Mouse (Mus musculus) heart, embryonic 13.5 days (tissue): ENCODE measurements around the gene Zfp950. TPM values are rescaled to one million over a fixed set of nuclear protein-coding genes. Genes with fewer than 3 reads are reported as not detected.

Experiments used
- ATAC-seq: fragments of 200-750 bp; cut with Nextera tagmentation; 2 replicates; pipeline ENCODE4 v1.8.0; 2017; ENCODE audit warnings: moderate TSS enrichment; ENCODE audit not compliant: insufficient number of reproducible peaks, low FRiP score, low TSS enrichment; ENCODE audit errors: extremely low read depth
- H3K27ac ChIP-seq: fragments of 300-500 bp; sonication (generic); replicated peaks from 2 replicates; pipeline ENCODE4 v1.5.1; 2015; ENCODE audit warnings: moderate library complexity, mild to moderate bottlenecking, inconsistent platforms
- H3K27me3 ChIP-seq: fragments of 300-500 bp; sonication (generic); replicated peaks from 2 replicates; pipeline ENCODE4 v1.6.1; 2015; ENCODE audit warnings: mild to moderate bottlenecking, inconsistent platforms
- H3K36me3 ChIP-seq: fragments of 300-500 bp; sonication (generic); 2 replicates; pipeline ENCODE4 v1.6.1; 2015; ENCODE audit warnings: mild to moderate bottlenecking, inconsistent platforms
- H3K4me1 ChIP-seq: fragments of 300-500 bp; sonication (generic); 2 replicates; pipeline ENCODE4 v1.6.1; 2015; ENCODE audit warnings: inconsistent platforms
- H3K4me2 ChIP-seq: fragments of 300-500 bp; sonication (generic); 2 replicates; pipeline ENCODE4 v1.6.1; 2015; ENCODE audit warnings: inconsistent platforms, mild to moderate bottlenecking, moderate library complexity
- H3K4me3 ChIP-seq: fragments of 300-500 bp; sonication (generic); 2 replicates; pipeline ENCODE4 v1.5.1; 2015; ENCODE audit warnings: moderate library complexity, mild to moderate bottlenecking, inconsistent platforms
- H3K9ac ChIP-seq: fragments of 300-500 bp; sonication (generic); 2 replicates; pipeline ENCODE4 v1.6.1; 2015; ENCODE audit warnings: inconsistent platforms, mild to moderate bottlenecking, moderate library complexity
- H3K9me3 ChIP-seq: fragments of 300-500 bp; sonication (generic); 2 replicates; pipeline ENCODE4 v1.6.1; 2016; ENCODE audit warnings: inconsistent platforms
- WGBS: fragments of 180-500 bp; shearing (Covaris S2); methylation state at CpG from one replicate; pipeline ENCODE4 v1.1.7; 2015; ENCODE audit warnings: mixed read lengths; 5-methylcytosine and 5-hydroxymethylcytosine counted together
- polyA plus RNA-seq: library from polyadenylated mRNA; unstranded; fragments of >200 nt; fragmentation: Nextera tagmentation; extraction: Ambion mirVana; gene quantifications from 2 replicates; pipeline ENCODE4 v1.2.1, GENCODE M21; 2015

Gene Zfp950
- polyA plus RNA-seq, 1 experiment from 2014 or later, result 27.7 TPM

GRCm38 (mm10) chr19:61090541-61090940 lies 50.1 kb downstream of the Zfp950 start:
- Histone ChIP-seq H3K9ac (no peak overlapping the region), H3K9me3 (no peaks in the 10 kb centered on the region), H3K27me3 (no peaks in the 10 kb centered on the region), H3K4me3 (no peak overlapping the region), H3K4me1 (no peaks in the 10 kb centered on the region), H3K27ac (no peak overlapping the region), H3K36me3 (peaks cover 86% of the 10 kb centered on the region), H3K4me2 (no peak overlapping the region)
- no peak for ATAC-seq
- WGBS, result 88% methylated on average over 4 of the region's 4 CpGs

- Histone ChIP-seq H3K4me3 (no peak overlapping the region), H3K36me3 (peaks cover 86% of the 10 kb centered on the region)
- WGBS, result 89% methylated on average over 3 of the region's 3 CpGs
Measured at GRCm38 (mm10) chr19:61089001-61089400, 51.6 kb downstream of the Zfp950 start.

GRCm38 (mm10) chr19:61087781-61088180 lies 52.9 kb downstream of the Zfp950 start:
- H3K4me2 ChIP-seq, result no peak overlapping the region
- H3K4me1 ChIP-seq, result no peaks in the 10 kb centered on the region
- ATAC-seq, result no peak
- no peak overlapping the region for H3K4me3 ChIP-seq
- no peaks in the 10 kb centered on the region for H3K27me3 ChIP-seq
- no peak overlapping the region for H3K27ac ChIP-seq
- H3K9me3 ChIP-seq, result no peaks in the 10 kb centered on the region
- peaks cover 85% of the 10 kb centered on the region for H3K36me3 ChIP-seq
- no peak overlapping the region for H3K9ac ChIP-seq
- WGBS, result 91% methylated on average over 1 of the region's 1 CpGs

More at GRCm38 (mm10) chr19:61089001-61089400, 51.6 kb downstream of the Zfp950 start:
- Histone ChIP-seq H3K4me1 (no peaks in the 10 kb centered on the region), H3K4me2 (no peak overlapping the region), H3K9ac (no peak overlapping the region), H3K9me3 (no peaks in the 10 kb centered on the region), H3K27ac (no peak overlapping the region), H3K27me3 (no peaks in the 10 kb centered on the region)
- no peak for ATAC-seq

DNA sequence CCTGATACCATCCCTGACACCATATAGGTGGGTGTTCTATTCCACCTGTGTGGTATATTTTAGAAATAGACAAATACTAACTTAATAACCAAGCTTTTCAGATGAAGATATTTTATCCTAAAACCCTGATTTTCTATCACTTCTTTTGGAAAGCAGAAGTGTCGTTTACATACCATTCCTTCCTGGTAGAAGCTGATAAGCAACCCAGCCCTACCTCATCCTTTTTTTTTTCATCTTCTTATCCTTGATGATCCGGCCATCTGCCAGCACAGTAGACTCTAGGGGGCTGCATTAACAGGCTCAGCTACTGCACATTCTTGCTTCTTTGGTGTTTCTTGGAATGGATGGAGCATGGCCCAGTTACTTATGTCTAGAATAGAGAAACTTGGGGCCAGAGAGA lies 55.4 kb downstream of the Zfp950 start:
- Histone ChIP-seq H3K4me3 (no peak overlapping the region), H3K36me3 (peaks cover 82% of the 10 kb centered on the region), H3K27me3 (no peaks in the 10 kb centered on the region), H3K4me1 (no peaks in the 10 kb centered on the region), H3K27ac (no peak overlapping the region), H3K9me3 (no peaks in the 10 kb centered on the region), H3K4me2 (no peak overlapping the region), H3K9ac (no peak overlapping the region)
- no peak for ATAC-seq
- 65% methylated on average over 2 of the region's 2 CpGs for WGBS

- H3K36me3 ChIP-seq, result peaks cover 76% of the 10 kb centered on the region
- H3K27me3 ChIP-seq, result no peaks in the 10 kb centered on the region
- ATAC-seq, result no peak
- H3K4me3 ChIP-seq, result no peak overlapping the region
- H3K4me1 ChIP-seq, result no peaks in the 10 kb centered on the region
- no peak overlapping the region for H3K9ac ChIP-seq
- no peak overlapping the region for H3K27ac ChIP-seq
- no peak overlapping the region for H3K4me2 ChIP-seq
- H3K9me3 ChIP-seq, result no peaks in the 10 kb centered on the region
- WGBS, result 40% methylated on average over 4 of the region's 4 CpGs
Measured at GRCm38 (mm10) chr19:61084149-61084940, 56.3 kb downstream of the Zfp950 start.

DNA sequence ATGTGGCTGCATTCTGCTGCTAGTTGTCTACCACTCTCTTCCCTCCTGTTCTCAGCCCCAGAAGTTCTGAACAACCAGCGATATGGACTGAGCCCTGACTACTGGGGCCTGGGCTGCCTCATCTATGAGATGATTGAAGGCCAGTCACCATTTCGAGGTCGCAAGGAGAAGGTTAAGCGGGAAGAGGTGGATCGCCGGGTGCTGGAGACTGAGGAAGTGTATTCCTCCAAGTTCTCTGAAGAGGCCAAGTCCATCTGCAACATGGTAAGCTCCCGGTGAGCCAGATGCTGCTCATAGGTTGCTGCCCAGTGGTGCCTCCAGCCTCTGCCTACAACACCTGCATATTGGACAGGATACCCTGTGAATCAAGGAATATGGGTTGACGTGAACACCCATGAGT lies 57.6 kb downstream of the Zfp950 start:
- no peaks in the 10 kb centered on the region for H3K9me3 ChIP-seq
- peaks cover 73% of the 10 kb centered on the region for H3K36me3 ChIP-seq
- no peak for ATAC-seq
- no peak overlapping the region for H3K4me2 ChIP-seq
- H3K4me3 ChIP-seq, result no peak overlapping the region
- H3K9ac ChIP-seq, result no peak overlapping the region
- H3K4me1 ChIP-seq, result no peaks in the 10 kb centered on the region
- WGBS, result 87% methylated on average over 8 of the region's 8 CpGs
- no peaks in the 10 kb centered on the region for H3K27me3 ChIP-seq
- H3K27ac ChIP-seq, result no peak overlapping the region

- no peak overlapping the region for H3K27ac ChIP-seq
- H3K27me3 ChIP-seq, result no peaks in the 10 kb centered on the region
- no peak overlapping the region for H3K4me2 ChIP-seq
- H3K4me1 ChIP-seq, result no peaks in the 10 kb centered on the region
- 85% methylated on average over 5 of the region's 5 CpGs for WGBS
- H3K36me3 ChIP-seq, result peaks cover 69% of the 10 kb centered on the region
- H3K9ac ChIP-seq, result no peak overlapping the region
- no peaks in the 10 kb centered on the region for H3K9me3 ChIP-seq
- no peak for ATAC-seq
- H3K4me3 ChIP-seq, result no peak overlapping the region
Measured at GRCm38 (mm10) chr19:61080251-61080749, 60.3 kb downstream of the Zfp950 start.

GRCm38 (mm10) chr19:61078622-61079021 lies 62.0 kb downstream of the Zfp950 start:
- WGBS, result 55% methylated on average over 3 of the region's 3 CpGs
- ATAC-seq, result no peak
- H3K4me1 ChIP-seq, result no peaks in the 10 kb centered on the region
- H3K27me3 ChIP-seq, result no peaks in the 10 kb centered on the region
- no peak overlapping the region for H3K9ac ChIP-seq
- H3K36me3 ChIP-seq, result peaks cover 69% of the 10 kb centered on the region
- H3K9me3 ChIP-seq, result no peaks in the 10 kb centered on the region
- H3K4me3 ChIP-seq, result no peak overlapping the region
- no peak overlapping the region for H3K27ac ChIP-seq
- H3K4me2 ChIP-seq, result no peak overlapping the region

DNA sequence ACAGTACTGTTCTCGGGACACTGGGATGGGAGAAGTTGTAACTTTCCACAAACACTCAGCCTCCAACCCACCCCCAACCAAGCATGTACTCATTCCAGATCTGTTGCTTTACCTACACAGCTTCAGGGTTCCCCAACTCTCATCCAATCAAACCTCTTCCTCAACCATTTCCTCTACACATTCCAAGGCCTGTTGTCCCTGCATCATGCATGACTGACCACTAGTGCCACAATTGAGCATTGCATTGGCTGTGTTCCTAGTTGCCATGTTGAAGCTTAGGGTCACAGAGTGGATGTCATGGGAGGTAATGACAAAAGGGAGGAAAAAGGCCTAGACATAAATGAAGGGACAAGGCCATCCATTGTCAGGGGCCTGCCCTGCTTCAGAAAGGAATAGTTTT lies 75.6 kb downstream of the Zfp950 start:
- H3K27me3 ChIP-seq, result no peaks in the 10 kb centered on the region
- no peak overlapping the region for H3K9ac ChIP-seq
- 93% methylated on average over 1 of the region's 1 CpGs for WGBS
- no peak for ATAC-seq
- H3K27ac ChIP-seq, result no peak overlapping the region
- H3K4me2 ChIP-seq, result no peak overlapping the region
- no peaks in the 10 kb centered on the region for H3K9me3 ChIP-seq
- peaks cover 7% of the 10 kb centered on the region; the same call in 1 of the 2 replicates for H3K4me1 ChIP-seq
- peaks cover 8% of the 10 kb centered on the region for H3K36me3 ChIP-seq
- H3K4me3 ChIP-seq, result no peak overlapping the region

DNA sequence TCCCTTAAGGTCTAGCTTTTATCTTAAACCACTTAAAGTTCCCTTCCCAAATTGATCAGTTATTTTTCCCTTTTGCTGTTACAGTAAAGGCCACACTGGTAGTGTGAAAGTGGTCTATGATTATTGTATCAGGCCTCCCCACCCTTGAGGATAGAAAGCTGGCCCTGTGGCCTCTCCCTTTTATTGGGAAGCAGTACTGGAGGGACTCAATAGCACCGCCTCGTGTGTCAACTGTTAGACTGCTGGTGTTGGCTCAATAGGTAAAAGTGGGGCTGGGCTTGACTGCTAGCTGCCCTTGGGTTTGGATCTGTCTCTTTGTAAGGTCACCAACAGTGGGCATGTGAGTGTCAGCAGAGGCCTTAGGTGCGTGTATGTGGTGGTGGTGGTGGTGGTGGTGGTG lies 76.3 kb downstream of the Zfp950 start:
- Histone ChIP-seq H3K4me3 (no peak overlapping the region), H3K9me3 (no peaks in the 10 kb centered on the region), H3K27me3 (no peaks in the 10 kb centered on the region), H3K4me2 (no peak overlapping the region), H3K9ac (no peak overlapping the region), H3K27ac (no peak overlapping the region), H3K4me1 (peaks cover 7% of the 10 kb centered on the region; the same call in 1 of the 2 replicates), H3K36me3 (peaks cover 8% of the 10 kb centered on the region)
- 87% methylated on average over 3 of the region's 3 CpGs for WGBS
- ATAC-seq, result no peak

- peaks cover 21% of the 10 kb centered on the region for H3K4me1 ChIP-seq
- ATAC-seq, result no peak
- H3K36me3 ChIP-seq, result peaks cover 14% of the 10 kb centered on the region
- no peak overlapping the region for H3K9ac ChIP-seq
- 46% methylated on average over 3 of the region's 3 CpGs for WGBS
- H3K27me3 ChIP-seq, result no peaks in the 10 kb centered on the region
- no peak overlapping the region for H3K4me2 ChIP-seq
- peak overlapping the region; percentile 38; the same call in 1 of the 2 replicates for H3K27ac ChIP-seq
- peaks cover 7% of the 10 kb centered on the region; the same call in 1 of the 2 replicates for H3K9me3 ChIP-seq
- H3K4me3 ChIP-seq, result no peak overlapping the region
Measured at GRCm38 (mm10) chr19:61057581-61057980, 83.1 kb downstream of the Zfp950 start.
